Mouse (Mus musculus) heart, postnatal 0 days (tissue): ENCODE results near the gene Xrra1.

Experiments
- CTCF ChIP-seq: IDR thresholded peaks from 2 replicates; pipeline ENCODE4 v1.5.1; 2016; ENCODE audit warnings: antibody characterized with exemption, control low read depth, low read depth
- EP300 ChIP-seq: IDR thresholded peaks from 2 replicates; pipeline ENCODE4 v1.6.1; 2016; ENCODE audit warnings: antibody characterized with exemption, low read depth

DNA sequence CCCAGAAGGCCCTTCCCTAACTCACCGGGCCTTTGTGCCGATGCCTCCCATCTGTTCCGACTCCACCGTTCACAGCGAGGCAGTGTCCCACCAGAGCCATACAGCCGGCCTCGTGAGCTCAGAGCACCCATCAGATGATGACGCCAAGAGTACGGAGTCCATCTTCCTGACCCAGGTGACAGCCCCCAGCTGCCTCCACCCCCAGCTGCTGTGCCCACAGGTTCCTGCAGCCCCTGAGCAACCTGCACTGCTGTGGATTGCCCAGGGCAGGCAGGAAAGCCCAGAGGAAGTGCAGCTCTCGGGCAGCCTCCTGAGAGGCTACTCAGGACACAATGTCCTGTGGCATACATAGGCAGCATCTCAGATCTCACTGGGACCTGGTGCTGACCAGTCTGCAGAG lies 55.4 kb downstream of the Xrra1 start:
- TF ChIP-seq EP300: no peak
- TF ChIP-seq CTCF: no peak
